Mouse (Mus musculus) 3T3-L1 (cell line): ENCODE results near the gene Slc24a4.

Experiments used
- DNase-seq: peaks from one replicate; pipeline ENCODE4 v3.0.0-alpha.2; 2015; ENCODE audit warnings: low read depth, low spot score

Gene Slc24a4

DNA sequence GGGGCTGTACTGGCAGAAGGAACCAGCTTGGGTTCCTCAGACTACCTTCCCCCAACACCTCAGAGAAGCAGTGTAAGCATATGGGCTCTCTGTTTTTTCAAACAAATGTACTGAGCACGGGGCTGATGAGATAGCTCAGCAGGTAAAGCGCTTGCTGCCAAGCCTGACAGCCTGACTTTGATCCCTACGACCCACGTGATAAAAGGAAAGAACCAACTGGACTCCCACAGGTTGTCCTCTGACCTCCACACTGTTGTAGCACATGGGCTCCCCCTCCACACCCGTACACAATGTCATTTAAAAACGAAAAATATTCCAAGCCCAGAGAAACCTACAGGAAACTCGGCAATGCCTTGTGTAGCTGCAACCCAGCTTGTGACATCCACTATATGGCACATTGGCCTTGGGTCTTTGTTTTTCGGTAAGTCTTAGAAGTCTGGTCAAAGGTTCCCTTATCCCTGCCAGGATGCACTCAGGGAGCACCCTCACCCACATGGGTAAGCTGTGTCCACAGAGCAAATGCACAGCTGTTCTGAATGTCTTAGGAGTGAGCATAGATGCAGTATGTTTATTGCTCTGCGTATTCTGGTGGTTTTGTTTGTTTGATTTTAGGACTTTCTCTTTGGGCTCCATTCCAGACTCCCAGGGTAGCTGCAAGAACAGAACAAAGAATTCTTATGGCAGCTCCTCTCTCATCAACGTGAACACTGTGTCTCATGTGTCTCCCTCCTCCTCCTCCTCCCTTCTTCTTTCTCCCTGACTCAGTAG, 176.7 kb downstream of the Slc24a4 start:
- DNase-seq, result no peak

DNA sequence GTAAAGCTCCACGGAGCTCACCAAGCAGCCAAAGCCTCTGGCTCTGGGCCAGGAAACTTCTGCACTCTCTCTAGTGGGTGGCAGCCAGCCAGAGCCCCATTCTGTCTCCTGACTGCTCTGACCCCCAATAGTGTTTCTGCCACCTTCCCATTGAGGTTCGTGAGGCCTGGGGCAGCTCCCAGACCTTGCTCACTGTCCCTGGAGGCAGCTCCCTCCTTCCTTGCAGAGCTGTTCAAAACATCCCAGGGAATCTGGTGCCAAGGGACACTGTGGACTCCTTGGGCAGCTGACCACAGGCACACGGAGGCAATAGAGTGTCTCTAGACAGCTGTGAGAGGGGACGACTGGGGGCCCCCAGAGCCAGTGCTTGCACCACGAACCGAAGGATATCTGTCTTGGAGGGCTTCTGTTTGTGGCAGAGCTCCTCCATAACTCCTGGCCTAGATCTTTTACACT, 179.5 kb downstream of the Slc24a4 start:
- DNase-seq, result no peak

DNA sequence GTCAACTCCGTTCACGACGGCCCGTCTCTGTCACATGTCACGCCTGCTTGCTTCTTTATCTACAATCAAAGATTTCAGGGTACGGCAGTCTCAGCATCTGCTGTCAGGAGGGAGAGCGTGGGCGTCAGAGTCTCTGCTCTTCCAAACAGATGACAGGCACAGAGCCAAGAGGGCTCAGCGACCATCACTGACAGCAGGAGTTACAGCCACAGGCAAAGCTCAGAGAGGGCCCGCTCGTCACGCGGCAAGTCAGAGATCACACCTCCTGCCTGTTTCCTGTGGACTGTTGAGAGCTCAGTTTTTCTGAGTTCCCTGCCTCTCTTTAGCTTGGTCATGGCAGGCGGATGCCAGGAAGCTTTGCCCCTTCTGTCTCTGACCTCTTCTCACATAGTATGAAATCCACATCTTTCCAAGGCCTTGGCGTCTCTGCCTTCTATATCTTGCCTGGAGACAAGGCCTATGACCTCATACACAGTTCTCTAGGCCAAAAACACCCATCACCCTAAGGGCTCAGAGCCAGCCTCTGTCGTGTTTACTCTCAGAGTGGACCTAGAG, 180.0 kb downstream of the Slc24a4 start:
- DNase-seq, result peak; percentile 63

DNA sequence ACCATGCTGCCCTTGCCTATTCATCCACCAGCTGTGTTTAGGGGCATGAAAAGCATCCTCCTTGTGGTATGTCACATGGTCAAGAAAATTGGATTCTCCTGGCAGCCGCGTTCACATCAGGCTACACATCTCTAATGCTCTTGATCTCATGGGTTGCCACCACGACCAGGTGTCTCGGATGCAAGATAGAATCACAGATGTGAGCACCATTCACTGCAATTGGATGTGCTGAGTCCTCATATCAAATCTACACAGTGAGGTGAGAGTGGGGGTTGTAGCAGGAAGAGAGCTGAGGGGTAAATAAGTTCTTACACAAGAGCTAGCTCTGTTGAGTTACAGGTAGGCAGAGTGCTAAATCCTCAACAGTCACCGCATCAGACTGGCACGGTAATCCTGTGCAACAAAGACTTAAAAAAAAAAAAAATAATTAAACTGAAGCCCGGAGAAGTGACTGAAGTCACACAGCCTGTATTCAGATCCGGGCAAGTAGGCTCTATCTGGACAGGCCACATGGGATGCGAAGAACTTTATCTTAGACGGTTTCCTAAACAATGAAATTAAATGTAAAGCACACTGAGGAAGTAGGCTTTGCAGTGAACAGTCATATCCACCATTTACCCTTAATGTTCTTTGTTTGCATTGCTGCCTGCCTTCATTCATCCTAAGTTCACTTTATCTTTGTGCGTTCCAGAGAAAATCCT, 180.7 kb downstream of the Slc24a4 start:
- no peak for DNase-seq

DNA sequence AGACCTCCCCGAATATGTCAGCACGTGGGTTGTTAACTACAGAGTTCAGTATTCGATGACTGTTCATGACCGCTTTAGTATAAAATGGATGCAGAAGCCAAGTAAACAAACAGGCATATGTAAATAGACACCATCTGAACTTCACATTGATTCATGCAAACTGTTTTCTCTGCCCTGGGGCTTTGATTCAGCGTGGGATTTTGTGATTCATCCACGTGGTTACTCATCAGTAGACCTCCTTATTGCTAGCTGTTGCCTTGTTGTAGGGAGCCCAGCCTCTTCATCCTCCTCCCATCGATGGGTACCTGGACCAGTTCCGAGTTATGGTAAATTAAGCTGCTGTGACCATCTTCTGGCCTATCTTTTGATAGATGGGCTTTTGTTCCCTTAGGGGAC, 181.3 kb downstream of the Slc24a4 start:
- peak; percentile 76 for DNase-seq

DNA sequence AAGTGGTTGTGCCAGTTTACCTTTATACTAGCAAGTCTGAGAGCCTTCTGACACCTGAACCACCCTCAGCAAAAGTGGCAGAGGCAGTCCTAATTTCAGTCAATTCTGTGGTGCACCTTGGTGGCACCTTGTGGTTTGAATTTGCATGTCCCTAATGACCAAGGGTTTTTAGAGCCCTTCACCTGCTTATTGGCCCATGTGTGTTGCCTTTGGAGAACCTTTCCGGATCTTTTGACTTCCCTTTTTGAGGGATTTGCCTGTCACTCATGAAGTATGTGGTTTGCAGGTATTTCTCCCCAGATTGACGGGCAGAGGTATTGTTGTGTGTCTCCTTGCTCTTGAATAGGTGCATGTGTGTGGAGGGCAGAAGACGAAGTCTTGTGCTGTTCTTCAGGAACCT, 181.7 kb downstream of the Slc24a4 start:
- no peak for DNase-seq

DNA sequence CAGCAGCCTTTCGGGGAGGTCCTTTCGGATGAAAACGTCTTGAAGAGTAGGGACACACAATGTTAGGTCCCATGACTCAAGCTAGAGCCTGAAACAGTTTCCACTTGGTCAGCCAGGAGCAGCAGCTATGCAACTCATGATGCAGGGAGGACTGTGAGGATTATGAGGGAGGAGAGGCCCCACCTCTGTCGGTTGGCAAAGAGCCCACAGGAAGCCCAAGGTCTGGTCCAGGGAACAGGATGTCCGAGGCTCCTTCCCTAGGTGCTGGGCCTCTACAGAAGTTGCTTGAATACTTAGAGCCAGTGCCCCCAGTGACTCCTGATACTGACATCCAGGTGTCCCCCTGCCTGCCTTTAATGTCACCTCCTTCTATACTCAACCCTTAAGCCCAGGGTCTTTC, 182.9 kb downstream of the Slc24a4 start:
- no peak for DNase-seq
